Mouse (Mus musculus): Measurements from ENCODE around the gene Mtmr14. TPM values are rescaled to one million over a fixed set of nuclear protein-coding genes. Genes with fewer than 3 reads are reported as not detected.

The Mtmr14 gene
- polyA plus RNA-seq, 1 experiment from 2014 or later = 16.8 TPM

- Histone ChIP-seq H3K4me3 (ENCODE audit: low read depth, low read length) (no peak overlapping the region), H3K27ac (ENCODE audit: low read length) (no peak overlapping the region), H3K27me3 (ENCODE audit: control insufficient read depth, insufficient read depth, low read depth, low read length) (no peaks in the 10 kb centered on the region), H3K4me1 (ENCODE audit: control insufficient read depth, low read depth, low read length) (no peaks in the 10 kb centered on the region), H3K9me3 (replicated peaks; ENCODE audit: control insufficient read depth, low read length) (no peaks in the 10 kb centered on the region), H3K9ac (ENCODE audit: low read depth, low read length) (no peak overlapping the region), H3K36me3 (ENCODE audit: control insufficient read depth, insufficient read depth) (peaks cover 27% of the 10 kb centered on the region), H3K4me2 (ENCODE audit: low read depth, low read length) (no peak overlapping the region)
- ATAC-seq (ENCODE audit: low read depth) = no peak
- WGBS (ENCODE audit: insufficient replicate concordance) = 81% methylated on average over 8 of the region's 8 CpGs
Measured at GRCm38 (mm10) chr6:113264429-113264828, 26.8 kb downstream of the Mtmr14 start.

- Histone ChIP-seq H3K27me3 (ENCODE audit: control insufficient read depth, insufficient read depth, low read depth, low read length) (no peaks in the 10 kb centered on the region), H3K27ac (ENCODE audit: low read length) (no peak overlapping the region), H3K36me3 (ENCODE audit: control insufficient read depth, insufficient read depth) (peaks cover 29% of the 10 kb centered on the region), H3K9me3 (replicated peaks; ENCODE audit: control insufficient read depth, low read length) (no peaks in the 10 kb centered on the region), H3K9ac (ENCODE audit: low read depth, low read length) (no peak overlapping the region), H3K4me2 (ENCODE audit: low read depth, low read length) (no peak overlapping the region), H3K4me1 (ENCODE audit: control insufficient read depth, low read depth, low read length) (no peaks in the 10 kb centered on the region), H3K4me3 (ENCODE audit: low read depth, low read length) (no peak overlapping the region)
- 68% methylated on average over 7 of the region's 7 CpGs for WGBS (ENCODE audit: insufficient replicate concordance)
- no peak for ATAC-seq (ENCODE audit: low read depth)
Measured at GRCm38 (mm10) chr6:113266996-113267655, 29.5 kb downstream of the Mtmr14 start.

- H3K4me1 ChIP-seq (ENCODE audit: control insufficient read depth, low read depth, low read length) = no peaks in the 10 kb centered on the region
- no peaks in the 10 kb centered on the region for H3K9me3 ChIP-seq (replicated peaks; ENCODE audit: control insufficient read depth, low read length)
- peaks cover 26% of the 10 kb centered on the region for H3K36me3 ChIP-seq (ENCODE audit: control insufficient read depth, insufficient read depth)
- no peak overlapping the region for H3K27ac ChIP-seq (ENCODE audit: low read length)
- H3K9ac ChIP-seq (ENCODE audit: low read depth, low read length) = no peak overlapping the region
- no peak for ATAC-seq (ENCODE audit: low read depth)
- H3K27me3 ChIP-seq (ENCODE audit: control insufficient read depth, insufficient read depth, low read depth, low read length) = no peaks in the 10 kb centered on the region
- 84% methylated on average over 1 of the region's 1 CpGs for WGBS (ENCODE audit: insufficient replicate concordance)
- no peak overlapping the region for H3K4me2 ChIP-seq (ENCODE audit: low read depth, low read length)
- no peak overlapping the region for H3K4me3 ChIP-seq (ENCODE audit: low read depth, low read length)
Measured at GRCm38 (mm10) chr6:113267988-113268387, 30.3 kb downstream of the Mtmr14 start.

GRCm38 (mm10) chr6:113272365-113272764 is 34.7 kb downstream of the Mtmr14 start:
- WGBS (ENCODE audit: insufficient replicate concordance) = 60% methylated on average over 3 of the region's 3 CpGs
- H3K36me3 ChIP-seq (ENCODE audit: control insufficient read depth, insufficient read depth) = peaks cover 21% of the 10 kb centered on the region
- H3K27ac ChIP-seq (ENCODE audit: low read length) = no peak overlapping the region

GRCm38 (mm10) chr6:113276846-113277245 is 39.2 kb downstream of the Mtmr14 start:
- no peak overlapping the region for H3K27ac ChIP-seq (ENCODE audit: low read length)
- 0 out of 2 replicates have a peak, but pooled peaks cover under 1% of the 10 kb centered on the region for H3K36me3 ChIP-seq (ENCODE audit: control insufficient read depth, insufficient read depth)
- no peak overlapping the region for H3K4me2 ChIP-seq (ENCODE audit: low read depth, low read length)
- no peaks in the 10 kb centered on the region for H3K4me1 ChIP-seq (ENCODE audit: control insufficient read depth, low read depth, low read length)
- no peak for ATAC-seq (ENCODE audit: low read depth)
- peaks cover 3% of the 10 kb centered on the region for H3K27me3 ChIP-seq (ENCODE audit: control insufficient read depth, insufficient read depth, low read depth, low read length)
- WGBS (ENCODE audit: insufficient replicate concordance) = 71% methylated on average over 4 of the region's 4 CpGs
- no peak overlapping the region for H3K9ac ChIP-seq (ENCODE audit: low read depth, low read length)
- H3K9me3 ChIP-seq (replicated peaks; ENCODE audit: control insufficient read depth, low read length) = no peaks in the 10 kb centered on the region
- no peak overlapping the region for H3K4me3 ChIP-seq (ENCODE audit: low read depth, low read length)

More at GRCm38 (mm10) chr6:113272365-113272764, 34.7 kb downstream of the Mtmr14 start:
- no peaks in the 10 kb centered on the region for H3K27me3 ChIP-seq (ENCODE audit: control insufficient read depth, insufficient read depth, low read depth, low read length)
- no peak overlapping the region for H3K4me2 ChIP-seq (ENCODE audit: low read depth, low read length)
- no peaks in the 10 kb centered on the region for H3K9me3 ChIP-seq (replicated peaks; ENCODE audit: control insufficient read depth, low read length)
- no peak overlapping the region for H3K4me3 ChIP-seq (ENCODE audit: low read depth, low read length)
- ATAC-seq (ENCODE audit: low read depth) = no peak
- H3K4me1 ChIP-seq (ENCODE audit: control insufficient read depth, low read depth, low read length) = no peaks in the 10 kb centered on the region
- no peak overlapping the region for H3K9ac ChIP-seq (ENCODE audit: low read depth, low read length)

- no peak for ATAC-seq (ENCODE audit: low read depth)
- H3K27ac ChIP-seq (ENCODE audit: low read length) = no peak overlapping the region
Measured at GRCm38 (mm10) chr6:113281676-113282075, 44.0 kb downstream of the Mtmr14 start.

GRCm38 (mm10) chr6:113282101-113282802 is 44.6 kb downstream of the Mtmr14 start, which contains the start of gene Cpne9:
Gene Cpne9 (plus strand): TSS chr6:113282307.
- Histone ChIP-seq H3K9ac (ENCODE audit: low read depth, low read length) (no peak within 1 kb of the TSS), H3K4me1 (ENCODE audit: control insufficient read depth, low read depth, low read length) (no peaks in the 10 kb centered on the region), H3K4me3 (ENCODE audit: low read depth, low read length) (no peak within 1 kb of the TSS), H3K4me2 (ENCODE audit: low read depth, low read length) (no peak within 1 kb of the TSS), H3K9me3 (replicated peaks; ENCODE audit: control insufficient read depth, low read length) (no peaks in the 10 kb centered on the region), H3K27me3 (ENCODE audit: control insufficient read depth, insufficient read depth, low read depth, low read length) (peaks cover 30% of the 10 kb centered on the region), H3K36me3 (ENCODE audit: control insufficient read depth, insufficient read depth) (no peaks in the 10 kb centered on the region), H3K27ac (ENCODE audit: low read length) (no peak within 1 kb of the TSS)
- ATAC-seq (ENCODE audit: low read depth) = no peak
- 3% methylated on average over 37 of the region's 37 CpGs for WGBS (ENCODE audit: insufficient replicate concordance)

More at GRCm38 (mm10) chr6:113281676-113282075, 44.0 kb downstream of the Mtmr14 start:
- H3K9me3 ChIP-seq (replicated peaks; ENCODE audit: control insufficient read depth, low read length) = no peaks in the 10 kb centered on the region
- H3K27me3 ChIP-seq (ENCODE audit: control insufficient read depth, insufficient read depth, low read depth, low read length) = peaks cover 30% of the 10 kb centered on the region
- no peak overlapping the region for H3K9ac ChIP-seq (ENCODE audit: low read depth, low read length)
- no peak overlapping the region for H3K4me3 ChIP-seq (ENCODE audit: low read depth, low read length)
- H3K36me3 ChIP-seq (ENCODE audit: control insufficient read depth, insufficient read depth) = no peaks in the 10 kb centered on the region
- H3K4me2 ChIP-seq (ENCODE audit: low read depth, low read length) = no peak overlapping the region
- H3K4me1 ChIP-seq (ENCODE audit: control insufficient read depth, low read depth, low read length) = no peaks in the 10 kb centered on the region
- WGBS (ENCODE audit: insufficient replicate concordance) = 56% methylated on average over 6 of the region's 6 CpGs

- no peaks in the 10 kb centered on the region for H3K4me1 ChIP-seq (ENCODE audit: control insufficient read depth, low read depth, low read length)
- H3K27me3 ChIP-seq (ENCODE audit: control insufficient read depth, insufficient read depth, low read depth, low read length) = peaks cover 30% of the 10 kb centered on the region
- 5% methylated on average over 22 of the region's 22 CpGs for WGBS (ENCODE audit: insufficient replicate concordance)
- no peaks in the 10 kb centered on the region for H3K36me3 ChIP-seq (ENCODE audit: control insufficient read depth, insufficient read depth)
- no peak for ATAC-seq (ENCODE audit: low read depth)
- H3K4me2 ChIP-seq (ENCODE audit: low read depth, low read length) = no peak overlapping the region
- no peaks in the 10 kb centered on the region for H3K9me3 ChIP-seq (replicated peaks; ENCODE audit: control insufficient read depth, low read length)
- no peak overlapping the region for H3K9ac ChIP-seq (ENCODE audit: low read depth, low read length)
- H3K4me3 ChIP-seq (ENCODE audit: low read depth, low read length) = no peak overlapping the region
- no peak overlapping the region for H3K27ac ChIP-seq (ENCODE audit: low read length)
Measured at GRCm38 (mm10) chr6:113282969-113283368, 45.3 kb downstream of the Mtmr14 start.

GRCm38 (mm10) chr6:113283500-113283899 is 45.9 kb downstream of the Mtmr14 start:
- no peak for ATAC-seq (ENCODE audit: low read depth)
- H3K27ac ChIP-seq (ENCODE audit: low read length) = no peak overlapping the region
- no peaks in the 10 kb centered on the region for H3K9me3 ChIP-seq (replicated peaks; ENCODE audit: control insufficient read depth, low read length)
- H3K9ac ChIP-seq (ENCODE audit: low read depth, low read length) = no peak overlapping the region
- no peak overlapping the region for H3K4me2 ChIP-seq (ENCODE audit: low read depth, low read length)
- no peaks in the 10 kb centered on the region for H3K4me1 ChIP-seq (ENCODE audit: control insufficient read depth, low read depth, low read length)
- WGBS (ENCODE audit: insufficient replicate concordance) = 11% methylated on average over 6 of the region's 6 CpGs
- H3K27me3 ChIP-seq (ENCODE audit: control insufficient read depth, insufficient read depth, low read depth, low read length) = peaks cover 30% of the 10 kb centered on the region
- H3K4me3 ChIP-seq (ENCODE audit: low read depth, low read length) = no peak overlapping the region
- H3K36me3 ChIP-seq (ENCODE audit: control insufficient read depth, insufficient read depth) = no peaks in the 10 kb centered on the region

Data from liver, embryonic 16.5 days (tissue).